Mouse (Mus musculus): ENCODE data around the gene Whamm.

GRCm38 (mm10) chr7:81542934-81543333 lies 28.1 kb upstream of the Whamm start:
- TF ChIP-seq CTCF (conservative IDR thresholded peaks at IDR 0.05 in 1 of 2, IDR thresholded peaks at IDR 0.05 in 1 of 2; ENCODE audit: low read depth in 2 of 2, low read length in 2 of 2) = no peak
- no peak for TF ChIP-seq ZC3H11A (IDR thresholded peaks at IDR 0.05; ENCODE audit: low read depth, low read length)
- TF ChIP-seq E2F4 (IDR thresholded peaks at IDR 0.05; ENCODE audit: insufficient replicate concordance, low read depth, low read length) = no peak
- no peak for TF ChIP-seq ZNF384 (IDR thresholded peaks at IDR 0.05; ENCODE audit: low read depth, low read length)
- TF ChIP-seq USF1 (IDR thresholded peaks at IDR 0.05; ENCODE audit: low read depth, low read length) = no peak
- TF ChIP-seq NRF1 (IDR thresholded peaks at IDR 0.05; ENCODE audit: low read depth, low read length) = no peak
- no peak for TF ChIP-seq BHLHE40 (IDR thresholded peaks at IDR 0.05; ENCODE audit: low read depth, low read length)
- TF ChIP-seq MAX (IDR thresholded peaks at IDR 0.05; ENCODE audit: low read length) = no peak
- TF ChIP-seq POLR2AphosphoS2 (IDR thresholded peaks at IDR 0.05; ENCODE audit: low read depth, low read length) = no peak
- TF ChIP-seq HCFC1 (IDR thresholded peaks at IDR 0.05; ENCODE audit: low read depth, low read length) = no peak

Data from CH12.LX (cell line).